Mouse (Mus musculus) liver, postnatal 0 days (tissue): ENCODE measurements at regions not wholly inside any gene's neighbourhood (a gene's known extent, or its start where the extent isn't known, plus 50 kb on each side); places are given as distances from the start of the nearest gene placed in this dataset.

Source experiments
- ATAC-seq: fragments of 200-750 bp; cut with Nextera tagmentation; 2 replicates; pipeline ENCODE4 v1.8.0; 2017; ENCODE audit warnings: mild to moderate bottlenecking, moderate library complexity
- DNase-seq: peaks from one replicate; pipeline ENCODE4 v3.0.0-alpha.2; 2016
- H3K27ac ChIP-seq: fragments of 300-500 bp; sonication (generic); 2 replicates; pipeline ENCODE4 v1.5.1; 2014; ENCODE audit warnings: antibody characterized with exemption, moderate library complexity, mild to moderate bottlenecking, low read depth
- H3K27me3 ChIP-seq: fragments of 300-500 bp; sonication (generic); 2 replicates; pipeline ENCODE4 v1.6.1; 2014; ENCODE audit warnings: low read length, control low read depth, mixed read lengths; ENCODE audit not compliant: insufficient read depth
- H3K36me3 ChIP-seq: fragments of 300-500 bp; sonication (generic); replicated peaks from 2 replicates; pipeline ENCODE4 v1.6.1; 2014; ENCODE audit warnings: mild to moderate bottlenecking, control low read depth, low read length, moderate library complexity, mixed read lengths; ENCODE audit not compliant: insufficient read depth
- H3K4me1 ChIP-seq: fragments of 300-500 bp; sonication (generic); 2 replicates; pipeline ENCODE4 v1.6.1; 2014; ENCODE audit warnings: antibody characterized with exemption, mild to moderate bottlenecking, control low read depth; ENCODE audit not compliant: insufficient read depth
- H3K4me2 ChIP-seq: fragments of 300-500 bp; sonication (generic); 2 replicates; pipeline ENCODE4 v1.6.1; 2014; ENCODE audit warnings: low read depth, mild to moderate bottlenecking, low read length, moderate library complexity, mixed read lengths
- H3K4me3 ChIP-seq: fragments of 300-500 bp; sonication (generic); 2 replicates; pipeline ENCODE4 v1.5.1; 2014; ENCODE audit warnings: low read depth, low read length
- H3K9ac ChIP-seq: fragments of 300-500 bp; sonication (generic); replicated peaks from 2 replicates; pipeline ENCODE4 v1.6.1; 2014; ENCODE audit warnings: mild to moderate bottlenecking, moderate library complexity
- H3K9me3 ChIP-seq: fragments of 300-500 bp; sonication (generic); 2 replicates; pipeline ENCODE4 v1.6.1; 2016; ENCODE audit warnings: mild to moderate bottlenecking, control low read depth, low read length, mixed read lengths
- CTCF ChIP-seq: sonication (generic); IDR thresholded peaks from 2 replicates; pipeline ENCODE4 v1.5.1; 2016; ENCODE audit warnings: antibody characterized with exemption, low read depth
- EP300 ChIP-seq: IDR thresholded peaks from 2 replicates; pipeline ENCODE4 v1.6.1; 2016; ENCODE audit warnings: antibody characterized with exemption, low read depth, mild to moderate bottlenecking
- WGBS: fragments of 180-500 bp; shearing (Covaris S2); extraction: QIAGEN DNeasy Blood & Tissue Kit; methylation state at CpG from one replicate; pipeline ENCODE4 v1.1.7; 2014; ENCODE audit not compliant: insufficient replicate concordance; 5-methylcytosine and 5-hydroxymethylcytosine counted together

DNA sequence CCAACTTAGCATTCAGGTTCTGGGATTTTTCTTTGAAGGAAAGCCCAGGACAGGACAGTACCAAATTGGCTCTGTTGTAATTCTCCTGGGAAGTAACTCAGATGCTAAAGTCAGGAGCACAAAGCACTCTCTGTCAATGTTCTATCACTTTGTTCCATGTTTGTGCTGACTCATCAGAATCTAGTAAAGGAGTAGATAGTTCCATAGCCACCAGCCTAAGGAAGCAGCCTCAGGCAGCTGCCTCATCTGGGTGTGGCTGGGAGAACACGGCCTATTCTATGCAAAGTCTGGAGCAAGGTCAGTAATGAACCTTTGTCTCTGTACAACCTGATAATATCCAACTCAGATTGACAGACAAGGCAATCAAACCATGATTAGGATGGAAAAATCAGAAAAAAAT, 64.9 kb upstream of the Ccser1 start:
- TF ChIP-seq EP300 (no peak), CTCF (no peak)
- ATAC-seq: no peak
- Histone ChIP-seq H3K27ac (no peak overlapping the region), H3K4me1 (no peaks in the 10 kb centered on the region), H3K9me3 (no peaks in the 10 kb centered on the region), H3K27me3 (no peaks in the 10 kb centered on the region), H3K36me3 (no peaks in the 10 kb centered on the region), H3K4me3 (no peak overlapping the region), H3K9ac (no peak overlapping the region), H3K4me2 (no peak overlapping the region)
- DNase-seq: no peak
- WGBS: 54% methylated on average over 1 of the region's 1 CpGs

DNA sequence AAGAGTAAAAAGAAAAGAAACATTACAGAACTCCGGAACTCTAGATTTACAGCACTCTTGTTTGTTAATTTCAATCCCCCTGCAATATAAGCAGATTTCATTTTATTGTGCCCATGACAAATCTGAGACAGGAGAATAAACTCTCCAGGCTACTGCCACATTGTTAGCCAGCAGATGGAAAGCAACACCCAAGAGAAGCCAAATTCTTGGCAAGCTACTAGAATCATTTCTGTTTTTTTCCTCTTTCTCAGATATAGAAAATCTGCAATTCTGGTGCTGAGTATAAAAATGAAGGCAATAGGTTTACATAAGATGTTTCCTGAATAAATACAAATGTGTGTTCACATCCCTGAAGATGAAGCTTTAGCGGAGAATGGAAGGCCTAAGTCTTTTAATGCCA, 60.5 kb upstream of the Ccser1 start:
- no peaks in the 10 kb centered on the region for H3K9me3 ChIP-seq
- no peaks in the 10 kb centered on the region for H3K27me3 ChIP-seq
- WGBS: 73% methylated on average over 2 of the region's 2 CpGs
- H3K27ac ChIP-seq: no peak overlapping the region
- no peak overlapping the region for H3K4me2 ChIP-seq
- no peak for TF ChIP-seq CTCF
- no peak for TF ChIP-seq EP300
- DNase-seq (no peak), ATAC-seq (no peak)
- no peak overlapping the region for H3K4me3 ChIP-seq
- H3K9ac ChIP-seq: no peak overlapping the region
- H3K36me3 ChIP-seq: no peaks in the 10 kb centered on the region
- no peaks in the 10 kb centered on the region for H3K4me1 ChIP-seq

DNA sequence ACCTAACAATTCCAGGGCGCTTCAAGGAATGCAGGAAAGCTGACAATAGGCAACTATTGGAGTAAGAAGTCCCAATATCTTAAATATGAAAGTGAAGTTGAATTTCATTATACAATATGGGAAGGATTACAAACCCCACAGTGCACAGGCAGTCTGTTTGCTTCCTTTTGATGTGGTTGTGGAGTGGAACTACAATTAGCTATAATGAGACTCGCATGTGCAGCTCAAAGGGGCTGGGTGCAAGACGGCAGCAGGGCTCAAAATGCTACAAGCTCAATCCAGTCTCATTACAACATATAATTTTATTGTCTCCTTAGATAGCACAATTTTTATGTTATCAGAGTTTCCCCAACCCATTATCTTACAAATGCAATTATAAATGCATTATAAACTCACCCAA, 54.7 kb upstream of the Ccser1 start:
- Histone ChIP-seq H3K27me3 (no peaks in the 10 kb centered on the region), H3K9ac (no peak overlapping the region), H3K9me3 (no peaks in the 10 kb centered on the region), H3K27ac (no peak overlapping the region), H3K4me2 (no peak overlapping the region), H3K36me3 (no peaks in the 10 kb centered on the region), H3K4me1 (no peaks in the 10 kb centered on the region), H3K4me3 (no peak overlapping the region)
- DNase-seq: no peak
- no peak for ATAC-seq
- TF ChIP-seq CTCF: no peak
- no peak for TF ChIP-seq EP300
- WGBS: 78% methylated on average over 3 of the region's 3 CpGs

DNA sequence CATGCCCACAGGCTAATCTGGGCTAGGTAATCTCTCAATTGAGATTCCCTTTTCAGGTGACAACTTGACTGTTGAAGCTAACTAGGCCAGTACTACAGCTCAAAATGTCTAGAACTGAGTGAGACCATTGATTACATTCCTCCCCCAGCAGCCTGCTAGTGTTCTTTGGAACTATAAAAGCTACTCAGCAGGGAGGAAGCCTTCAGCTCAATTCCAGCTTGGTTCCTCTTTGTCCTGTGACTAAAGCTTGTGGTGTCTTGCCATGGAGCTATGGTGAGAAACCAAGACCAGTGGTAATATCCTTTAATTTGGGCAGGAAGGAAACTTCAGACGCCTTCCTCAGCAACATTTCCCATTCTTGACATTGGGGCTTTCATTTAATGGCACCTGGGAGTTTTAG, 52.9 kb upstream of the Ccser1 start:
- Histone ChIP-seq H3K36me3 (no peaks in the 10 kb centered on the region), H3K27me3 (no peaks in the 10 kb centered on the region), H3K9me3 (no peaks in the 10 kb centered on the region), H3K4me1 (no peaks in the 10 kb centered on the region), H3K4me3 (no peak overlapping the region), H3K9ac (no peak overlapping the region), H3K4me2 (no peak overlapping the region), H3K27ac (no peak overlapping the region)
- ATAC-seq (no peak), DNase-seq (no peak)
- 35% methylated on average over 1 of the region's 1 CpGs for WGBS
- TF ChIP-seq EP300: no peak
- no peak for TF ChIP-seq CTCF

DNA sequence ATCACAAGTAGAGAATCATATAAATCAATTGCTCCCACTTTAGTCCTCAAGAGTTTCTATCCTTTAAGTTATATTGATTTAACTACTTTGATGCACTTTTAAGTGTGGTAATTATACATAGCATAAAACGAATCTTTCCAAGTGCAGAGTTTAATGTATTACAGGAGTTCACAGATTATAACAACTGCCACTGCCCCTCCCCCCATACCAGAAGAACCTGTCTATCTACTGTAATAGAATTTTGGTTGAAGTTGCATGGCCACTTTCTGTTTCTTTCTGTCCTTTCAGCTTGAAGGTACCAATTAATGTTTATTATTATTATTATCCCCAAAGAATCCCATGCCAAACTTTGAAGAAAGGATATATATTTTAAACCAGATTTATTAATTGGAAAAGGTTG, 51.9 kb upstream of the Ccser1 start:
- no peak for ATAC-seq
- Histone ChIP-seq H3K27ac (no peak overlapping the region), H3K27me3 (no peaks in the 10 kb centered on the region), H3K4me1 (no peaks in the 10 kb centered on the region), H3K9ac (no peak overlapping the region), H3K9me3 (no peaks in the 10 kb centered on the region), H3K4me3 (no peak overlapping the region), H3K36me3 (no peaks in the 10 kb centered on the region), H3K4me2 (no peak overlapping the region)
- no peak for TF ChIP-seq CTCF
- TF ChIP-seq EP300: no peak
- 50% methylated on average over 1 of the region's 1 CpGs for WGBS
- no peak for DNase-seq
